Mouse (Mus musculus): ENCODE data around the gene Prrc2b.

Gene Prrc2b

DNA sequence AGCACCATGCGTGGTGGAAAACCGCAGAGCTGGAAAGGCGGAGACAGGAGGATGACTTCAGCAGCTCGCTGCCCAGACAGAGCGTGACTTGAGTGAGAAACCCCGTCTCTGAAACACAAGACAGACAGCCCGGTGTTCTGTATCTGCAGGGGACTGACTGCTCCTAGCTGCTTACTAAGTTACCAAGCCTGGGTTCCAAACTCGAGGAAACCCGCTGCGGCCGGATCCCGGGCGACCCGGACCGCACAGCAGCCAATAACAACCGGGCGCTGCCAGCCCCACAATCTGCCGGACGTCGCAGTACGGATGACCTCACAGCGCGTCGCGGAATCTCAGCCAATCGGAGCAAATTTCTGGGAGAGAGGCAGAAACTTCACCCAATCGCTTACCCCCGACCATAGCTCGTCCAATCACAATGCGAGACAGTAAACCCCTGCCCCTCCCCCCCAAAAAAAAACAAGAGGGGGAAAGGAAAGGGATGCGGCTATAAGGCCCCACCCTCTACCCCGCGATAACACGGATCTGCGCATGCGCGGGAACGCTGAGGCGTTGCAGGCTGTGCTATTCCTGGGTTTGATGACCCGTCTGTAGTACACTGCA, 13.1 kb upstream of the Prrc2b start:
- DNase-seq, result peak; percentile 99

DNA sequence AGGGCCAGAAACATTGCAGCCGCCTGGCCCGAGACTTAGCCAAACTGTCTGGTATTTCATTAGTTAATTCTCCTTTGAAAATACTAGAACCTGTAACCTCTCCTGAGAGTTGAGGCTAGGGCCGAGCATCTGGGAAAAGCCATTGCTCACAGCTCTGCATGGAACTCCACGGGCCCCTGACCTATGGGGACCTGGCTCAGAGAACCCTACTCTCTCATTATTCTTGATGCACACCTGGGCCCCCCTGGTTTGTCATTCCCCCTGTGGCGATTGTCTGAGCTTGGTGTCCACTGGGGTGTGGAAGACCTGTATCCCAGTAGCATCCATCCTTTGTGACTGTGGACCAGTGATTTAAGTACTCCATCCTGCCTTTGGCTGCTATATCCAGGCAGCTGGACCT, 11.5 kb upstream of the Prrc2b start:
- no peak for DNase-seq

DNA sequence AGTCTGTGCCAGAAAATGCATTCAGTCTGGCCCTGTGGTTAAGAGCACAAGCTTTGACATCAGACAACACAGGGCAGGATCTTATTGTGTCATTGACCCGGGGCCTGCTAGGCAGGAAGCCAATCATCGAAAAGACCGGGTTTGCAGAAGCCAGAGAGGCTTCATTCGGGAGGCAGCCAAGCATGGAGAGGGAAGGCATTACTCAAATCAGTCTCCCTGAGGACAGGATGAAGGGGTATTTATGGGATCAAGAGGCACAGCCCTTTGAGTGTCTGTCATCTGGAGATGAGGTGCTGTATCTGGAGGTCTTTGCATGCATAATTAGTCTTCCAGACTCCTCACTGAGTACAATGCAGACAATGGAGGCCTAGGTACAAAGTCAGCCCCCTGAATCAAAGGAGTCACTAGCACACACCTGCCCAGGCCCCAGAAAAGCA, 10.4 kb upstream of the Prrc2b start:
- DNase-seq, result peak; percentile 68

DNA sequence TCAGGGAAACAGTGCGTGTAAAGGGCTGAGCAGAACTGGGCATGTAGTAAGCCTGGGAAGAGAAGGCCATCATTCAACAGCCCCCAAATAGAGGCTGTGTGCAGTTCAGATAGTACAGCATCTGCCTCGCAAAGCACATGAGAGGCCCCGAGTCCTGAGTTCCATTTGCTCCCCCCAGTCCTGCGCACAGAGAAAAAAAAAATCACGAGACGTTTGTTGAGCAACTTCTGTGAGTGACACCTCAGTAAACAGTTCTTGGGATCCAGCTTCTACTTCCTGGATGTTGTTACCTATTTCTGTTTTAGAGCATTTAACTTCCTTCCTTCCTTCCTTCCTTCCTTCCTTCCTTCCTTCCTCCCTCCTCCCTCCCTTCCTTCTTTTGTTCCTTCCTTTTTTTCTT, 9.3 kb upstream of the Prrc2b start:
- DNase-seq, result peak; percentile 51

DNA sequence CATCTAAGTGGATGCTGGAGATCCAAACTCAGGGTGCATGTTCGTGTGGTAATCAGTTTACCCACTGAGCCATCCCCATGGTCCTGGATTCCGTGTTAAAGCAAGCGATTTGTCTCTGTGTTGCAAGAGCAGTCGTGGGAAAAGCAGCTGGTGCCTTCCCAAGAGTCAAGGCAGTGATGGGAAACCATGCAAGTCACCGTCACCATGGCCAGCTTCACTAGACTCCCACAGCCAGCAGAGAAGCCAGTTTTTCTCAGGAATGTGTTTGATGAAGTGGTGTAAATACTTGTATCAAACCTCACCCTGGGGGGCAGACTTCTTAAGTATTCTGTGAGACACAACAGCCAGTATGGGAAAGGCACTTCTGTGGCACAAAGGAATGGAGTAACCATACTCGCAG, 8.5 kb upstream of the Prrc2b start:
- no peak for DNase-seq

DNA sequence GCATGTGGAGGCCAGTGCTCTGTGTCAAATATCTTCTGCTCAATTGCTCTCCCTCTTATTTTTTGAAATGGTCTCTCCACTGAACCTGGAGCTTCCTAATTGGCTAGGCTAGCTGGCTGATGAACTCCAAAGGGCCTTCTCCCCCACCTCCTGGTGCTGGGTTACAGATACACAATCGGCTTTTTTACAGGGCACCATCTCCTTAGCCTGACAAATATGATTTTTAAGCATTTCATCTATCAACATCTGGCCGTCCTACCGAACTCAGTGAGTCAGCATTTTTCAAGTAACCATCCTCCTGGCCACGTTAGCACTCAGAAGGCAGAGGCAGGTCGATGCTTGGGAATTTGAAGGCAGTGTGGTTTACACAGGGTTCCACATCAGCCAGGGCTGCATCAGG, 6.2 kb upstream of the Prrc2b start:
- no peak for DNase-seq

DNA sequence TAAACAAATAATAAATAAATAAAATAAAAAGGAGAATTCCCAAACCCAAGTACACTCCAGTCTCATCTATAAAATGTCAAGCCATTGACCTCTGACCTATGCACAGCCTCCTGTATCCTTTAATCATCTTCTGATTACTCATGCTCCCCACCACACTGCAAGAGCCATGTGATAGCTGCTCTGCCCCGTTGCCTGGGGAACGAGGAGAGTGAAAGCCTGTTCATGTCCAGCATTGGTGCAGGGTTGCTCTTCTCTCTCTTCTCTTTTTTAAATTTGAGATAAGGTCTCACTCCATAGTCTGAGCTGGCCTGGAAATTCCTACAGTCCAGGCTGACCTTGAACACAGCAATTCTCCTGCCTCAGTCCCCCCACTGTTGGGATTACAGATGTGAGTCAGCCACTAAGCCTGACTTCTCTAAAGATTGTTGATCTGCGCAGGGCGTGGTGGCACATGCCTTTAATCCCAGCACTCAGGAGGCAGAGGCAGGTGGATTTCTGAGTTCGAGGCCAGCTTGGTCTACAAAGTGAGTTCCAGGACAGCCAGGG, 4.2 kb upstream of the Prrc2b start:
- DNase-seq, result no peak

DNA sequence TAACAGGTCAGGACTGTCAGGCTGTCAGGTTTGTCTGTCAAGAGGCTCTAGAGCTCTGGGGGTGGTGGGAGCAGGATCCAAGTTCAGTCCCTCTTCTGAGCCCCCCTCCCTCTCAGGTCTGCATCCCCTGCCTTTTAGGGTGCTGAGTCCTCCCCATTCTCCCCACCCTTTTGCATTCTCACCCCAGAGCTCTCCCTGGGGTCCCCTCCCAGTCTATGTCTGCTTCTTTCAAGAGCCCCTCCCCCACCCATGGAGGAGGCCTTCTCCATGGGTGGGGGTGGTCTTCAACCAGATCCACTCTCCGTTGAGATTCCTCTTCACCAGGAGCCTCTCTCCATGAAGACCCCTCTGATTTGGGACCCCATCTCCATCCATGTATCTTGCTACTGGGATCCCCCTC, 747 bp upstream of the Prrc2b start:
- DNase-seq, result no peak

DNA sequence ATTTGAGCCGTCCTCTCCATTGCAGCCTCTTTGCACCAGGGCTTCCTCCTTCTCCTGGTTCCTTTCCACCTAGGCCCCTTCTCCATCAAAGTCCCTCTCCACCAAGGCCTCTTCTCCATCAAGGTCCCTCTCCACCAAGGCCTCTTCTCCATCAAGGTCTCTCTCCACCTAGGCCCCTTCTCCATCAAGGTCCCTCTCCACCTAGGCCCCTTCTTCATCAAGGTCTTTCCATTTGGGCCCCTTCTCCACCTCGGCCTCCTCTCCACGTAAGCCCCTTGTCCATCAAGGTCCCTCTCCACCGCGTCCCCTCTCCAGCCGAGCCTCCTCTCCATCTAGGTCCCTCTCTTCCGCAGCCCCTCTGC, 339 bp upstream of the Prrc2b start:
- no peak for DNase-seq

DNA sequence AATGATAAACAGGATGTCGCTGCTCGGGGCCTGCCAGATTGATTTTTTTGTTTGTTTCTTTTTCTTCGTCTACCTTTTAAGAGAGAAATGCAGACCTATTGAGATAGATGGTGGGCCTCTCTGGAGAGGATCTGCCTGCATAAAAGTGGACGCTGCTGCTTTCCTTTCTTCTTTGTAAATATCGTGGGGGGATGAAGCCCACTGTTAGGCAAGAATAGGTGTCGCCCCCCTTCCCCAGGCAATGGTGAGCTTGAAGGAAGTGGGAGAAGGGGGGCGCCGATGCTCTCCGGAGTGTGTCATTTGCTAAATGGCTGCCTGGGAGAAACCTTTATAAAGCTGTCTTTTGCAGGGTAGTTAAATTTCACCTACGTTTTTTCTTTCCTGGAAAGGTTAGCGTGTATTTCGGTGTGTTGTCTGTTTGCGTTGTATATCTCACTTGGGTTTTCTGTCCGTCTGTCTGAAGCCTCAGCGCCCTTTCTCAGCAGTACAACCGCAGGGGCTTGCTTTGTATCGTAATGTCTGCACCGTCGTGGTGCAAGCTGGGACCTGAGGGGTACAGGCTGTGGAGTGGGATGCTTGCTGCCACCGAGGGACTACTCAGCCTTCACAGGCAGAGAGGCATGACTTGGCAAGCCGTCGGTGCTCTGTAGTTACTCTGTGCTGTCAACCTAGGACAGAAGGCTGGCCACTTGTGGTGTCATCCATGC, 931 bp downstream of the Prrc2b start:
- peak; percentile 43 for DNase-seq

DNA sequence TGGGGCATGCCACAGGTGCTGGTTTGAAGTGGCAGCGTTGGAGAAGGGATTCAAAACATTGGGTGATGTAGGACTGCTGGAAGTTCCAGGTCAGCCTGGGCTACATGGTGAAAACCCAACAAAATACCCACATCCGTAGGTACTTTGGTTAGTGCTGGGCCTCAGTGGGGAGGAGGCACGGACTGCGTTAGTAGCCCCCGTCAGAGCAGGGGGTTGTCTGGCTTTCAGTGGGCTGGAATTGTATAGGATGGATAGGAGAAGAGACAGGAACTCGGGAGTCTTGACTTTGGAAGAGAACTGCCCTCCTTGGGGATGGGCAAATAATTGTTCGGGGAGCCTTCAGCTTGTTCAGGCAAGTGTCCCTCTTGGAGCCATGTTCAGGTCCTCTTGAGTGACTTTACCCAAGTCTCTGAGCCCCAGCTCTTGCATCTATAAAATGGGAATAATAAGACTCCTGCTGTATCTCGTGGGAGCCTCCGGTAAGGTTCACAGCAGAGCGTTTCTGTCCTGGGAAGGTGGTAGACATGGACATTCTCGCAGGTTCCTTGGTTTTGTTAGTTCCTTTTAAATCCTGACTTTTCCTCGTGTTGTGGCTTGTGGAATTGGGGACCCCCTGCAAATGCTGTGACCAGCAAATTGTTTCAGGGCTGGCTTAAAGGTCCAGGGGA, 1.6 kb downstream of the Prrc2b start:
- DNase-seq, result no peak

DNA sequence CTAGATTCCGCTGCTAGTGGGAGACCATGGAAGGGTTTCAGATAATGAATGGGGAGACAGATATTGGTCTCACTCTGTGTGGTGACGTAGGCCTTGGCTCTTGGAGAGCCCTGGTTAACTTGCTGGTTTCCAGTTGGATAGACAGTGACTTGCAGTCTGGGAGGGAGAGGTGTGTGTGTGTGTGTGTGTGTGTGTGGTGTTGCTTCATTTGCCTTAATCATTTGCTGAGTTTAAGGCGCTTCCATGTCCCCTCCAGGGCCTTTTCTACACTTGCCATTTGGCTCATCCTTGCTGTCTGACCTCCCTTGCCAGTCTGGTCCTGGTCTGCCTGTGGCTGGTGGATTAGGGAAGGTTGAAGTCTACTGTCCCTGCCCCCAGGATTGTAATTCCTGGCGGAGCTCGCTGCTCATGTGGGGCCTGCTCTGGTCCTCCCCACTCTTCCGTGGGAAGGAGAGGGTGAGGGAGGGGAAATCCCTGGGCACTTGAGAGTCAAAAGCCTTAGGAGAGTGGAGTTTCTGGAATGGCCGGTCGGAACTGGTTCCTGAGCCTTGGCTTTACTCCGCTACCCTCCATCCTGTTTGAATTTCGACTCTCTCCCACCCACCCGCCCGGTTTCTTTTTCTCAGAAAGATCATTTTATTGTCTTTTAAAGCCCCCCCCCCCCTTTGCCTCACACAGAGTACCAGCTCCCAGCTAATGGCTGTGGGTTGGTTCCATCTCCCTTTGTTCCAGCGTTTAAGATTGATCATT, 2.3 kb downstream of the Prrc2b start:
- DNase-seq, result peak; percentile 76

DNA sequence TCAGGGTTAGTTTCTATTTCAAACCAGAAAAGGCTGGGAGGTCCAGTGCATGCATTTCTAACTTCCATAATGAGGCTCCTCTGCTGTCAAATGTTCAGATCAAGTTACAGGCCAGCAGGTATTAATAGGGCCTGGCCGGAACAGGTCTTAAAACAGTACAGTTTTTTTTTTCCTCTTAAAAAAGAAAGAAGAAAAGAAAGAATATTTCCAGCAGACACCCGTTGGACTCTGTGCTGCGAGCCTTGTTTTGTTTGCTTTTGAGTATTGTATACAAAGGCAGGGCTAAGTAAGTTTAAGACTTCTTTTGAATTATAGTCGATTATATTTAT, 2.9 kb downstream of the Prrc2b start:
- no peak for DNase-seq

DNA sequence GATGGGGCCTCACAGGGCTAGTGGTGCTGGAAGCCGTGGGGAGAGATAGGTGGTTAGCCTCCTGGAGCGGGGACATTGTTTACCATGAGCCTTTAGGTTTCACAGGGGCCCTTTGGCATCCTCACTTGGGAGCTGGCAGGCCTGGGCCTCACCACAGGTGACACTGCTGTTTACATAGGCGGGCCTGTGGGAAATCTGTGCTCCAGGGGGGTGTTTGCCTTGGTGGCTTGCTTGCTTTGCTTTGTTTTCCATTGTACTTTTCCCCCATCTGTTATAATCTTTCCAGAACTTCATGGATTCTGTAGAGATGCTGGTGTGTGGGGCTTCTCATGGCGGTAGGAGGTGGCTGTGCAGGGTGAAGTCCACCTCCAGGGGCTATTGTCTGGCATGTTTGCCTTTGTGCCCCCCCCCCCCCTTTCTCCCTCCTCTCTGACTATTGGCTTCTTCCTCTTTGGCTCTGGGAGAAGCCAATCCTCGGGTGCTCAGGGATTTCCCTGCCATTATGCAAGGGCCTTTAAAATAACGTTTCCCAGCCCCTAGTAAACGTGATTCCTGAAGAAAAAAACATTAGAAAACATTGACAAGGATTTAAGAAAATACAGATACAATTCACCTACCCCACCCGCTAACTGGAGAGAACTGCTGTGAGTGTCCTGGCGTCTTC, 3.6 kb downstream of the Prrc2b start:
- DNase-seq, result peak; percentile 54

DNA sequence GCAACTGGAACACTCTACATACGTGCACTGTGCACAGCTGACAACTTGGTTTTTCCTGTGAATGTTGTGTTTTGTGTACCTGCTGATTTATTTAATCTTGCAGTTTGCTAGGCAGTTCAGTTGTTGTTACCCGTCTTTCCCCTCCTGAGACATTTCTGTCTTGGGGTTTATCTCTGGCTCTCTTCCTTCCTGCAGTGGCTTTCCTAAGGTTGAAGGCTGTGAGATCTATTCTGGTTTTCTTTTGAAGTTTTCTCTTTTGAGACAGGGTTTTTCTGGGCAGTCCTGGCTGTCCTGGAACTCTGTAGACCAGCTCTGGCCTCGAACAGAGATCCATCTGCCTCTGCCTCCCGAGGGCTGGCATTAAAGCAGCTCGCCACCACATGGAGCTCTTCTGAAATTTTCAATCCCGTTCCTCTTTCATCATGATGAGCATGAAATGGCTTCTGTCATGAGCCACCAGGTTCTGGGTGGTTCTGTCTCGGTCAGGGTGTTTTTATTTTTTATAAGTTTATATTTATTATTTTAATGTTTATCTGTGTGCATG, 4.2 kb downstream of the Prrc2b start:
- DNase-seq, result no peak

DNA sequence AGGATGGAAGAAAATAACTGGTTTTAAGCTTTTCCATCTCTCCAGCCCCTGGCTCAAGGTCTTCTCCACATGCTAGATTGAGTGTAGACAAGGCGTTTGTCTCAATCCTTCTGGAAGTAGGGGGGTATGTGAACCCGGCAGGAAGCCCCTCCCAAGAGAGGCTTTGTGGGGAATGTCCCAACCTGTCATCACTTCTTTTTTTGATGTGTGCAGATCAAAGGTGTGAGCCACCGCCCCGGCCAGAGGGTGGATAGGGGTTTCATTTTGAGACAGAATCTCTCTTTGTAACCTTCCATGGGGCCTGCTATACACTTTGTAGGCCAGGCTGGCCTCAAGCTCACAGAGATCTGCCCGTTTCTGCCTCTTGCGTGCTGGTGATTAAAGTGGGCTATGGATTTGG, 4.7 kb downstream of the Prrc2b start:
- no peak for DNase-seq

DNA sequence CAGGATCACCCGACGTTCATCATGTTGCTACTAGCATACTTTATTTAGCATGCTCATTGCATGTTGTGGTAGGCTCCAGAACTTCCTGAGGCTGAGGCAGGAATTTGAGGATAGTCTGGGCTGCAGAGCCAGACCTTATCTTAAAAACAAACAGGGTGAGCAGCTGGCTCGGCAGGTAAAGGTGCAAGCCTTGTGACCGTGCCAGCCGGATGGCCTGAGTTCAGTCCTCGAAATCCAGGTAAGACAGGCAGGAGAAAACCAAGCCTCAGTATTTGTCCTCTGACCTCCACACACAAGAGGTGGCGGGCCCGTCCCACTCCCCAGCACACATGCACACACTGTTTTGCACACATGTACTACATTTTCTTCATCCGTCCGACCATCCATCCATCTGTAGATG, 5.8 kb downstream of the Prrc2b start:
- DNase-seq, result no peak

DNA sequence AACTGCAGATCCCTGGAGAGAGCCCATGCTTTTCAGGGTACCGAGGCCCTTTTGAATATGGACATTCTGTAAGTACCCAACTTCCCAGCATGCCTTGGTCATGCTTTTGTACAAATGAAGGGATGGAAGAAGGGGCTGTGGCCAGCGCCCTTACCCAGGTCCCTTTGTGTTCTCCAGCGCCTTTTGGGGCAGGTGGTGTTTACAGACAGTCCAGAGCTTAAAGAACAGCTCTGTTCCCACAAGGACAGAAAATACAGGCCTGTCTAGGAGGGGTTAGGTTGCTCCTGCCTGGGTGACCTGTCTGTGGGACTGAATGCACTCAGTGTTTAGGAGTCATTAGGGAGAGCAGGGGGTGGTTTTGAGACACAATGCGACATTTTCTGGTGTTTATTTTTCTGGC, 6.4 kb downstream of the Prrc2b start:
- no peak for DNase-seq

DNA sequence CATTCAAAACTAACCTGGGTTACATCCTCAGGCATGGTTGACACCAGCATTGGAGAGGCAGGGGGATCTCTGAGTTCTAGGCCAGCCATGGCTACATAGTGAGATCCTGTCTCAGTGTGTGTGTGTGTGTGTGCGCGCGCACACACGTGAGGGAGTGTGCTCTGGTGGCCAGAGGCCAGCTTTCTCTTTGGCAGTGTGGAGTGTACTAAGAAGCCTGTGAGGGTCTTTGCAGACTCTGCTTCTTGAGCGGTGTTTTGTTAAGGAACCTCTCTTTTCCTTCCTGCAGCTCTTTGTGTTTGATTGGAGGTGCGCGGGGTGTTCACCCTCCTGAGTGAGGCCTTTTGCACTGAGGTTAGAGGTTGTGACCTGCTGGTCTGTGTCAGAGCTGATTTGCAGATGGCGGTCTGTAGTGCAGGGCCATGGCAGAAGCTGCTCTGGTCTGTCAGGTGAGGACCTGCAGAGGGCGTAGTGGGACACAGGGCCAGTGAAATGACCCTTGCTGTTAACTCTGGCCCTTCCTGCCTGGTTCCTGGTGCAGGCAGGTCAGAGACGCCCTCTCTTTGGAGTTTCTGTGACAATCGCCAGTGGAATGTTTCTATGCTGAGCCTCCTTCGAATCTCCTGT, 7.8 kb downstream of the Prrc2b start:
- peak; percentile 42 for DNase-seq

DNA sequence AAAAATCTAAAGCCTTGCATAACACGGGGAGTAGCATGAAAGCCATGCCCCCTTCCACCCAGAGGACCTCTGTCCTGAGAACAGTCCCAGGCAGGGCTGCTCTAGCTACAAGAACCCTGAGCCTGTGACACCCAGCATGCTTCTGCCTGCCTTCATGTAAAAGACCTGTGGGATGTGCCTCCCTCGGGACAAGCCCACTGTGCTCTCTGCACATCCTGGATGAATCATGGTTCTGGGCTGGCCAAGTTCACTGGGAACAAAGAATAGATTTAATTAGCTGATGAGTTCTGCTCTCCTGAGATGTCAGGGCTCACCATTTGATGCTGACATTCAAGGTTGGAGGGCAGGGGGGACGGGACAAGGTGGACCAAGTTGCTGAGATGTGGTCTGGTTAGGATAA, 9.6 kb downstream of the Prrc2b start:
- no peak for DNase-seq

DNA sequence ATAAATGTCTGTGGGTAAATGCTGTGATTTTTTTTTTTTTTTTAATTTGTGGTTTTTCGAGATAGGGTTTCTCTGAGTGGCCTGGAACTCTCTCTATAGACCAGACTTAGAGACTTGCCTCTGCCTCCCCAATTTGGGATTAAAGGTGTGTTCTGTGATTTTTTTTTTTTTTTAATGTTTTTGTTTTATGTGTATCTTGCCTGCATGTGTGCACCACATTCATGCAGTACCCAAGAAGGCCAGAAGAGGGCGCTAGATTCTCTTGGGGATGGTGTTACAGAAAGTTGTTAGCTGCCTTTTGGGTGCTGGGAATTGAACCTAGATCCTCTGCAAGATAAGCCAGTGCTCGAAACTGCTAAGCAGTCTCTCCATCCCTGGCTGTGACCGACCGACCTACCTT, 10.1 kb downstream of the Prrc2b start:
- no peak for DNase-seq

DNA sequence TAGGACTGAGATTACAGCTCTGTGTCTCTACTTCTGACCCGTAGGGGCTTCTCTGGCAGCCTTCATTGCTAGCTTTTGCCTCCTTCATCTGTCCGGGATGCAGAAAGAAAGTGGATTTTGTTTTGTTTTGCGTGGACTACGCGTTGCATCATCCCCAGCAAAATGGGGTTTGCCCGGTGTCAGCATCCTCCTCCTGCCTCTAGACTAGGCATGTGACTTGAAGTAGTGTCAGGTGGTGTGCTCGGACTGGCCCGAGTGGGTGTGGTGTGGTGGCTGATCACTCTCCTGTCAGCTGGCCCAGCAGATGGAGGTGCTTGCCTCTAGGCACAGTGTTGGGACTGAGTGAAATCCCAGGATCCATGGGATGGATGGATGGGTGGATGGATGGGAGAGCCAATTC, 11.2 kb downstream of the Prrc2b start:
- DNase-seq, result peak; percentile 63

All from lung, postnatal 36 days (tissue).